Mouse (Mus musculus): ENCODE results near the gene Rhox4e. TPM values are rescaled to one million over a fixed set of nuclear protein-coding genes. Genes with fewer than 3 reads are reported as not detected.

The Rhox4e gene
- not detected for total RNA-seq (2023)

GRCm38 (mm10) chrX:37557112-37557511, at the start of gene Rhox4e:
Gene Rhox4e (plus strand): TSS chrX:37557412.

GRCm38 (mm10) chrX:37514059-37514458, 43.2 kb upstream of the Rhox4e start, which contains the start of gene Rhox4d:
Gene Rhox4d (plus strand): TSS chrX:37514359.

GRCm38 (mm10) chrX:37530152-37530551, 27.1 kb upstream of the Rhox4e start, which contains the start of gene Rhox2e:
Gene Rhox2e (plus strand): TSS chrX:37530452.

GRCm38 (mm10) chrX:37541719-37542118, 15.5 kb upstream of the Rhox4e start, which contains the start of gene Rhox3e:
Gene Rhox3e (plus strand): TSS chrX:37542019.

GRCm38 (mm10) chrX:37571105-37571504, 13.9 kb downstream of the Rhox4e start, which contains the start of gene Rhox2f:
Gene Rhox2f (plus strand): TSS chrX:37571405.

GRCm38 (mm10) chrX:37580692-37581091, 23.5 kb downstream of the Rhox4e start, which contains the start of gene Rhox3f:
Gene Rhox3f (plus strand): TSS chrX:37580992.

GRCm38 (mm10) chrX:37607604-37608003, 50.4 kb downstream of the Rhox4e start, which contains the start of gene Rhox4f:
Gene Rhox4f (minus strand): TSS chrX:37607704.

Other genes with a start within 250 kb of the Rhox4e start
- not detected for gene Rhox3a2, start 177.4 kb upstream of the Rhox4e start, total RNA-seq (2023)
- gene Rhox4a2, start 166.6 kb upstream of the Rhox4e start, total RNA-seq (2023), result not detected
- gene Rhox2b, start 145.3 kb upstream of the Rhox4e start, total RNA-seq (2023), result not detected
- not detected for gene Rhox4b, start 124.9 kb upstream of the Rhox4e start, total RNA-seq (2023)
- gene Rhox2c, start 103.7 kb upstream of the Rhox4e start, total RNA-seq (2023), result not detected
- gene Rhox3c, start 98.8 kb upstream of the Rhox4e start, total RNA-seq (2023), result not detected
- not detected for gene Rhox4c, start 77.1 kb upstream of the Rhox4e start, total RNA-seq (2023)
- not detected for gene Rhox2d, start 64.0 kb upstream of the Rhox4e start, total RNA-seq (2023)
- not detected for gene Rhox4d, start 43.1 kb upstream of the Rhox4e start, total RNA-seq (2023)
- gene Rhox2e, start 27.0 kb upstream of the Rhox4e start, total RNA-seq (2023), result not detected
- not detected for gene Rhox3e, start 15.4 kb upstream of the Rhox4e start, total RNA-seq (2023)
- not detected for gene Rhox2f, start 14.0 kb downstream of the Rhox4e start, total RNA-seq (2023)
- not detected for gene Rhox3f, start 23.6 kb downstream of the Rhox4e start, total RNA-seq (2023)
- gene Rhox4f, start 50.3 kb downstream of the Rhox4e start, total RNA-seq (2023), result not detected
- gene Rhox3g, start 71.2 kb downstream of the Rhox4e start, total RNA-seq (2023), result not detected
- gene Rhox2g, start 86.1 kb downstream of the Rhox4e start, total RNA-seq (2023), result not detected
- gene Rhox4g, start 93.9 kb downstream of the Rhox4e start, total RNA-seq (2023), result not detected
- gene Rhox3h, start 111.4 kb downstream of the Rhox4e start, total RNA-seq (2023), result not detected
- not detected for gene Rhox2h, start 115.9 kb downstream of the Rhox4e start, total RNA-seq (2023)
- not detected for gene Rhox5, start 247.4 kb downstream of the Rhox4e start, total RNA-seq (2023)

Measured in neutrophil, adult 83 days (primary cell).